Mouse (Mus musculus) cerebellum, adult 2 months (tissue): ENCODE measurements at regions not wholly inside any gene's neighbourhood (a gene's known extent, or its start where the extent isn't known, plus 50 kb on each side); places are given as distances from the start of the nearest gene placed in this dataset.

Source experiments
- DNase-seq, 2 experiments: peaks; one replicate each; pipeline ENCODE4 v3.0.0; 2021
- H3K27ac ChIP-seq: fragments of 200-500 bp; 2 replicates; pipeline ENCODE4 v1.5.1; 2012; ENCODE audit warnings: low read length, control low read depth, inconsistent platforms; ENCODE audit not compliant: insufficient read depth
- H3K27me3 ChIP-seq: fragments of 200-500 bp; 2 replicates; pipeline ENCODE4 v1.6.1; 2012; ENCODE audit warnings: inconsistent platforms, mild to moderate bottlenecking, low read length, moderate library complexity; ENCODE audit not compliant: control insufficient read depth, insufficient read depth
- H3K4me1 ChIP-seq: fragments of 200-500 bp; 2 replicates; pipeline ENCODE4 v1.6.1; 2011; ENCODE audit warnings: low read length; ENCODE audit not compliant: control insufficient read depth, insufficient read depth
- H3K4me3 ChIP-seq: fragments of 200-500 bp; replicated peaks from 2 replicates; pipeline ENCODE3; 2011; ENCODE audit warnings: mild to moderate bottlenecking, low read depth, low read length, control low read depth; ENCODE audit not compliant: insufficient read depth
- CTCF ChIP-seq: fragments of 200-500 bp; IDR thresholded peaks from 2 replicates; pipeline ENCODE4 v1.5.1; 2011; ENCODE audit warnings: low read depth, mild to moderate bottlenecking, control low read depth, low read length, moderate library complexity, borderline replicate concordance; ENCODE audit not compliant: insufficient read depth
- POLR2A ChIP-seq: fragments of 200-500 bp; IDR thresholded peaks from 2 replicates; pipeline ENCODE4 v1.6.1; 2011; ENCODE audit warnings: low read length, control low read depth, borderline replicate concordance; ENCODE audit not compliant: insufficient read depth
- WGBS: fragments of 180-500 bp; shearing (Covaris S2); methylation state at CpG from one replicate; pipeline ENCODE4 v1.1.7; 2018; 5-methylcytosine and 5-hydroxymethylcytosine counted together

- DNase-seq, result no peak
- Histone ChIP-seq H3K27me3 (no peaks in the 10 kb centered on the region), H3K27ac (no peak overlapping the region), H3K4me3 (no peak overlapping the region), H3K4me1 (no peaks in the 10 kb centered on the region)
- no peak for TF ChIP-seq CTCF
- TF ChIP-seq POLR2A, result no peak
- 30% methylated on average over 7 of the region's 7 CpGs for WGBS
These were observed 87.9 kb upstream of the Ankrd1 start for GRCm38 (mm10) chr19:36207735-36208288.

GRCm38 (mm10) chr19:36208419-36208818 lies 88.5 kb upstream of the Ankrd1 start:
- H3K4me3 ChIP-seq, result no peak overlapping the region
- 79% methylated on average over 5 of the region's 5 CpGs for WGBS
- DNase-seq, result no peak
- TF ChIP-seq POLR2A (no peak), CTCF (no peak)
- no peaks in the 10 kb centered on the region for H3K4me1 ChIP-seq
- H3K27ac ChIP-seq, result no peak overlapping the region
- no peaks in the 10 kb centered on the region for H3K27me3 ChIP-seq

GRCm38 (mm10) chr19:36213461-36213860 lies 93.6 kb upstream of the Ankrd1 start:
- 31% methylated on average over 8 of the region's 8 CpGs for WGBS
- H3K4me3 ChIP-seq, result no peak overlapping the region
- no peaks in the 10 kb centered on the region for H3K4me1 ChIP-seq
- DNase-seq, result no peak
- H3K27ac ChIP-seq, result no peak overlapping the region
- TF ChIP-seq POLR2A (no peak), CTCF (no peak)
- H3K27me3 ChIP-seq, result no peaks in the 10 kb centered on the region

- Histone ChIP-seq H3K4me1 (peaks cover 5% of the 10 kb centered on the region; the same call in 1 of the 2 replicates), H3K4me3 (no peak overlapping the region), H3K27me3 (no peaks in the 10 kb centered on the region), H3K27ac (no peak overlapping the region)
- DNase-seq, result peak in 1 of 2 experiments; percentile 4
- WGBS, result 20% methylated on average over 7 of the region's 7 CpGs
- TF ChIP-seq CTCF (no peak), POLR2A (no peak)
These were observed 94.5 kb upstream of the Ankrd1 start for GRCm38 (mm10) chr19:36214188-36214968.

- DNase-seq, result no peak
These were observed 97.3 kb upstream of the Ankrd1 start for GRCm38 (mm10) chr19:36217177-36217576.

GRCm38 (mm10) chr19:36217605-36218004 lies 97.7 kb upstream of the Ankrd1 start:
- Histone ChIP-seq H3K27ac (no peak overlapping the region), H3K27me3 (no peaks in the 10 kb centered on the region), H3K4me3 (no peak overlapping the region), H3K4me1 (peaks cover 5% of the 10 kb centered on the region; the same call in 1 of the 2 replicates)
- TF ChIP-seq CTCF (no peak), POLR2A (no peak)
- no peak for DNase-seq
- WGBS, result 71% methylated on average over 5 of the region's 5 CpGs

More at GRCm38 (mm10) chr19:36217177-36217576, 97.3 kb upstream of the Ankrd1 start:
- Histone ChIP-seq H3K27me3 (no peaks in the 10 kb centered on the region), H3K4me1 (peaks cover 5% of the 10 kb centered on the region; the same call in 1 of the 2 replicates), H3K27ac (no peak overlapping the region), H3K4me3 (no peak overlapping the region)
- 94% methylated on average over 5 of the region's 5 CpGs for WGBS
- TF ChIP-seq POLR2A (no peak), CTCF (no peak)

GRCm38 (mm10) chr19:36218921-36219320 lies 99.0 kb upstream of the Ankrd1 start:
- Histone ChIP-seq H3K4me3 (no peak overlapping the region), H3K27me3 (no peaks in the 10 kb centered on the region), H3K27ac (no peak overlapping the region), H3K4me1 (peaks cover 5% of the 10 kb centered on the region; the same call in 1 of the 2 replicates)
- TF ChIP-seq POLR2A (no peak), CTCF (no peak)
- DNase-seq, result peak; percentile 13 to 34
- WGBS, result 14% methylated on average over 5 of the region's 5 CpGs

GRCm38 (mm10) chr19:36221104-36221503 lies 101.2 kb upstream of the Ankrd1 start:
- H3K27me3 ChIP-seq, result no peaks in the 10 kb centered on the region
- TF ChIP-seq CTCF (no peak), POLR2A (no peak)
- WGBS, result 93% methylated on average over 2 of the region's 2 CpGs
- H3K27ac ChIP-seq, result no peak overlapping the region
- DNase-seq, result no peak
- peaks cover 5% of the 10 kb centered on the region; the same call in 1 of the 2 replicates for H3K4me1 ChIP-seq
- H3K4me3 ChIP-seq, result no peak overlapping the region
